Mouse (Mus musculus): ENCODE results near the gene Tmem125. TPM values are rescaled to one million over a fixed set of nuclear protein-coding genes. Genes with fewer than 3 reads are reported as not detected.

Tmem125 gene
- polyA plus RNA-seq, 1 experiment from 2014 or later, result 0.70 TPM

- 70% methylated on average over 14 of the region's 14 CpGs for WGBS
- no peaks in the 10 kb centered on the region for H3K9me3 ChIP-seq (ENCODE audit: control insufficient read depth, low read length)
- H3K4me3 ChIP-seq (ENCODE audit: low read depth, low read length), result peak overlapping the region; percentile 45; the same call in 1 of the 2 replicates
- peak; percentile 1 for ATAC-seq (replicated peaks; ENCODE audit: low FRiP score)
- H3K27me3 ChIP-seq (replicated peaks; ENCODE audit: control insufficient read depth, insufficient read depth, low read length), result no peaks in the 10 kb centered on the region; the same call in 1 of the 2 replicates
- H3K4me1 ChIP-seq (replicated peaks; ENCODE audit: control insufficient read depth, insufficient read depth, low read length), result 0 out of 2 replicates have a peak, but pooled peaks cover 2% of the 10 kb centered on the region
- no peaks in the 10 kb centered on the region for H3K36me3 ChIP-seq (ENCODE audit: control insufficient read depth, insufficient read depth, low read length)
- no peak for DNase-seq (ENCODE audit: low spot score)
- H3K4me2 ChIP-seq, result peak overlapping the region; percentile 76
- H3K9ac ChIP-seq (ENCODE audit: low read depth, low read length), result no peak overlapping the region
- H3K27ac ChIP-seq (ENCODE audit: low read depth, low read length), result peak overlapping the region; percentile 54; the same call in 1 of the 2 replicates
Observed at GRCm38 (mm10) chr4:118544441-118545127, 740 bp upstream of the Tmem125 start.

- no peaks in the 10 kb centered on the region; the same call in 1 of the 2 replicates for H3K27me3 ChIP-seq (replicated peaks; ENCODE audit: control insufficient read depth, insufficient read depth, low read length)
- peak overlapping the region; percentile 76 for H3K4me2 ChIP-seq
- no peaks in the 10 kb centered on the region for H3K9me3 ChIP-seq (ENCODE audit: control insufficient read depth, low read length)
- H3K4me3 ChIP-seq (ENCODE audit: low read depth, low read length), result peak overlapping the region; percentile 45
- DNase-seq (ENCODE audit: low spot score) (no peak), ATAC-seq (replicated peaks; ENCODE audit: low FRiP score) (0 out of 2 replicates have a peak, but pooled peaks have one; percentile 7)
- no peaks in the 10 kb centered on the region for H3K36me3 ChIP-seq (ENCODE audit: control insufficient read depth, insufficient read depth, low read length)
- peak overlapping the region; percentile 42; the same call in 1 of the 2 replicates for H3K9ac ChIP-seq (ENCODE audit: low read depth, low read length)
- WGBS, result 14% methylated on average over 13 of the region's 13 CpGs
- no peak overlapping the region for H3K27ac ChIP-seq (ENCODE audit: low read depth, low read length)
- 0 out of 2 replicates have a peak, but pooled peaks cover 2% of the 10 kb centered on the region for H3K4me1 ChIP-seq (replicated peaks; ENCODE audit: control insufficient read depth, insufficient read depth, low read length)
Observed at GRCm38 (mm10) chr4:118543158-118543530, 700 bp downstream of the Tmem125 start.

- Histone ChIP-seq H3K4me1 (replicated peaks; ENCODE audit: control insufficient read depth, insufficient read depth, low read length) (0 out of 2 replicates have a peak, but pooled peaks cover 4% of the 10 kb centered on the region), H3K36me3 (ENCODE audit: control insufficient read depth, insufficient read depth, low read length) (no peaks in the 10 kb centered on the region), H3K27me3 (replicated peaks; ENCODE audit: control insufficient read depth, insufficient read depth, low read length) (no peaks in the 10 kb centered on the region; the same call in 1 of the 2 replicates), H3K9ac (ENCODE audit: low read depth, low read length) (no peak overlapping the region), H3K4me3 (ENCODE audit: low read depth, low read length) (peak overlapping the region; percentile 45; the same call in 1 of the 2 replicates), H3K4me2 (peak overlapping the region; percentile 76), H3K9me3 (ENCODE audit: control insufficient read depth, low read length) (no peaks in the 10 kb centered on the region), H3K27ac (ENCODE audit: low read depth, low read length) (no peak overlapping the region)
- ATAC-seq (replicated peaks; ENCODE audit: low FRiP score) (no peak), DNase-seq (ENCODE audit: low spot score) (no peak)
- 44% methylated on average over 9 of the region's 9 CpGs for WGBS
Observed at GRCm38 (mm10) chr4:118542510-118543157, 1.2 kb downstream of the Tmem125 start.

- H3K9me3 ChIP-seq (ENCODE audit: control insufficient read depth, low read length), result no peaks in the 10 kb centered on the region
- WGBS, result 46% methylated on average over 10 of the region's 10 CpGs
- no peak overlapping the region for H3K9ac ChIP-seq (ENCODE audit: low read depth, low read length)
- H3K36me3 ChIP-seq (ENCODE audit: control insufficient read depth, insufficient read depth, low read length), result no peaks in the 10 kb centered on the region
- no peak for DNase-seq (ENCODE audit: low spot score)
- no peak overlapping the region for H3K27ac ChIP-seq (ENCODE audit: low read depth, low read length)
- no peak overlapping the region for H3K4me3 ChIP-seq (ENCODE audit: low read depth, low read length)
- H3K4me1 ChIP-seq (replicated peaks; ENCODE audit: control insufficient read depth, insufficient read depth, low read length), result 0 out of 2 replicates have a peak, but pooled peaks cover 4% of the 10 kb centered on the region
- no peak for ATAC-seq (replicated peaks; ENCODE audit: low FRiP score)
- H3K4me2 ChIP-seq, result no peak overlapping the region
- H3K27me3 ChIP-seq (replicated peaks; ENCODE audit: control insufficient read depth, insufficient read depth, low read length), result no peaks in the 10 kb centered on the region; the same call in 1 of the 2 replicates
Observed at GRCm38 (mm10) chr4:118539904-118540303, 3.9 kb downstream of the Tmem125 start.

- Histone ChIP-seq H3K4me3 (ENCODE audit: low read depth, low read length) (no peak overlapping the region), H3K9me3 (ENCODE audit: control insufficient read depth, low read length) (no peaks in the 10 kb centered on the region), H3K4me1 (replicated peaks; ENCODE audit: control insufficient read depth, insufficient read depth, low read length) (0 out of 2 replicates have a peak, but pooled peaks cover 4% of the 10 kb centered on the region), H3K36me3 (ENCODE audit: control insufficient read depth, insufficient read depth, low read length) (no peaks in the 10 kb centered on the region), H3K9ac (ENCODE audit: low read depth, low read length) (no peak overlapping the region), H3K27ac (ENCODE audit: low read depth, low read length) (no peak overlapping the region), H3K4me2 (no peak overlapping the region), H3K27me3 (replicated peaks; ENCODE audit: control insufficient read depth, insufficient read depth, low read length) (no peaks in the 10 kb centered on the region; the same call in 1 of the 2 replicates)
- DNase-seq (ENCODE audit: low spot score) (no peak), ATAC-seq (replicated peaks; ENCODE audit: low FRiP score) (no peak)
- 37% methylated on average over 6 of the region's 6 CpGs for WGBS
Observed at GRCm38 (mm10) chr4:118537801-118538200, 6.0 kb downstream of the Tmem125 start.

GRCm38 (mm10) chr4:118535610-118536009 lies 8.2 kb downstream of the Tmem125 start:
- Histone ChIP-seq H3K9ac (ENCODE audit: low read depth, low read length) (no peak overlapping the region), H3K4me1 (replicated peaks; ENCODE audit: control insufficient read depth, insufficient read depth, low read length) (0 out of 2 replicates have a peak, but pooled peaks cover 2% of the 10 kb centered on the region), H3K27ac (ENCODE audit: low read depth, low read length) (no peak overlapping the region), H3K36me3 (ENCODE audit: control insufficient read depth, insufficient read depth, low read length) (no peaks in the 10 kb centered on the region), H3K9me3 (ENCODE audit: control insufficient read depth, low read length) (no peaks in the 10 kb centered on the region), H3K4me3 (ENCODE audit: low read depth, low read length) (no peak overlapping the region), H3K4me2 (no peak overlapping the region), H3K27me3 (replicated peaks; ENCODE audit: control insufficient read depth, insufficient read depth, low read length) (no peaks in the 10 kb centered on the region)
- DNase-seq (ENCODE audit: low spot score) (no peak), ATAC-seq (replicated peaks; ENCODE audit: low FRiP score) (no peak)
- WGBS, result 84% methylated on average over 6 of the region's 6 CpGs

GRCm38 (mm10) chr4:118533605-118534004 lies 10.2 kb downstream of the Tmem125 start:
- 83% methylated on average over 7 of the region's 7 CpGs for WGBS

GRCm38 (mm10) chr4:118533156-118533555 lies 10.7 kb downstream of the Tmem125 start:
- ATAC-seq (replicated peaks; ENCODE audit: low FRiP score) (no peak), DNase-seq (ENCODE audit: low spot score) (no peak)
- Histone ChIP-seq H3K27ac (ENCODE audit: low read depth, low read length) (no peak overlapping the region), H3K36me3 (ENCODE audit: control insufficient read depth, insufficient read depth, low read length) (no peaks in the 10 kb centered on the region), H3K9ac (ENCODE audit: low read depth, low read length) (no peak overlapping the region), H3K4me2 (no peak overlapping the region), H3K27me3 (replicated peaks; ENCODE audit: control insufficient read depth, insufficient read depth, low read length) (no peaks in the 10 kb centered on the region), H3K4me3 (ENCODE audit: low read depth, low read length) (no peak overlapping the region), H3K9me3 (ENCODE audit: control insufficient read depth, low read length) (no peaks in the 10 kb centered on the region), H3K4me1 (replicated peaks; ENCODE audit: control insufficient read depth, insufficient read depth, low read length) (0 out of 2 replicates have a peak, but pooled peaks cover 2% of the 10 kb centered on the region)
- 56% methylated on average over 3 of the region's 4 CpGs for WGBS

More at GRCm38 (mm10) chr4:118533605-118534004, 10.2 kb downstream of the Tmem125 start:
- Histone ChIP-seq H3K36me3 (ENCODE audit: control insufficient read depth, insufficient read depth, low read length) (no peaks in the 10 kb centered on the region), H3K9me3 (ENCODE audit: control insufficient read depth, low read length) (no peaks in the 10 kb centered on the region), H3K4me1 (replicated peaks; ENCODE audit: control insufficient read depth, insufficient read depth, low read length) (0 out of 2 replicates have a peak, but pooled peaks cover 2% of the 10 kb centered on the region), H3K4me2 (no peak overlapping the region), H3K27me3 (replicated peaks; ENCODE audit: control insufficient read depth, insufficient read depth, low read length) (no peaks in the 10 kb centered on the region), H3K4me3 (ENCODE audit: low read depth, low read length) (no peak overlapping the region), H3K27ac (ENCODE audit: low read depth, low read length) (no peak overlapping the region), H3K9ac (ENCODE audit: low read depth, low read length) (no peak overlapping the region)
- ATAC-seq (replicated peaks; ENCODE audit: low FRiP score) (no peak), DNase-seq (ENCODE audit: low spot score) (no peak)

All from liver, embryonic 11.5 days (tissue).